28 mouse cellular contexts compared by ENCODE assay signal in genomic region chr16:35308016-35308415, GRCm38 (mm10). TPM values are rescaled to one million over a fixed set of nuclear protein-coding genes. Genes with fewer than 3 reads are reported as not detected.
DNase-seq lines count a peak whose midpoint lies in the region; ATAC-seq and TF ChIP-seq lines count a peak whose summit lies in the region.
"Had no signal": no experiment of that assay in that cellular context is flagged by ENCODE, and none has a peak within 500 bp of the region (broad histone marks: within the 10 kb centered on the region; RNA-seq: fewer than 3 reads in every experiment).

No protein-coding gene starts in this region.

- no peak for TF ChIP-seq CTCF in testis, adult 2 months (IDR thresholded peaks at IDR 0.05; ENCODE audit: control insufficient read depth, insufficient read depth, insufficient replicate concordance, low read depth, low read length)

- peaks cover 33% of the 10 kb centered on the region for H3K36me3 ChIP-seq in heart, embryonic 10.5 days
- H3K36me3 ChIP-seq in heart, embryonic 15.5 days: peaks cover 21% of the 10 kb centered on the region
- no peaks in the 10 kb centered on the region for H3K36me3 ChIP-seq in testis, adult 2 months (ENCODE audit: control insufficient read depth, insufficient read depth, low read length)

- no peak overlapping the region for H3K9ac ChIP-seq in heart, embryonic 15.5 days
- H3K9ac ChIP-seq: embryonic facial prominence, embryonic 12.5 days; embryonic facial prominence, embryonic 15.5 days; forebrain, postnatal 0 days; hindbrain, embryonic 14.5 days had no signal

- DNase-seq in heart, embryonic 10.5 days (ENCODE audit: low spot score): peak; percentile 66
- no peak for DNase-seq in heart, postnatal 14 days
- DNase-seq in heart, postnatal 4 days: no peak
- no peak for DNase-seq in testis, postnatal 14 days (ENCODE audit: low spot score)
- DNase-seq in thymus, postnatal 36 days: no peak
- DNase-seq: adrenal gland, postnatal 10 days; adrenal gland, postnatal 36 days; B cell, adult 2 months; cerebellum, adult 18-20 months; cerebellum, adult 9-10 months; cerebellum, postnatal 14 days; forebrain, postnatal 0 days; gastrocnemius, adult 2 months; gastrocnemius, postnatal 14 days; heart, adult 2 months; kidney, adult 18-20 months had no signal

- no peak overlapping the region for H3K4me2 ChIP-seq in heart, embryonic 15.5 days
- H3K4me2 ChIP-seq: embryonic facial prominence, embryonic 12.5 days; embryonic facial prominence, embryonic 15.5 days; hindbrain, embryonic 14.5 days had no signal

- intact Hi-C loops in heart, postnatal 14 days (cut with DNase I): no loop called here

- no peak for TF ChIP-seq POLR2A in testis, adult 2 months (IDR thresholded peaks at IDR 0.05; ENCODE audit: control insufficient read depth, low read depth, low read length)

- H3K9me3 ChIP-seq in heart, embryonic 10.5 days: no peaks in the 10 kb centered on the region
- H3K9me3 ChIP-seq in heart, embryonic 15.5 days (replicated peaks): no peaks in the 10 kb centered on the region
- H3K9me3 ChIP-seq: embryonic facial prominence, embryonic 12.5 days; embryonic facial prominence, embryonic 15.5 days; G1E had no signal

- 79% methylated on average over 6 of the region's 6 CpGs for WGBS in heart, embryonic 10.5 days
- 79% methylated on average over 6 of the region's 6 CpGs for whole genome bisulfite sequencing in heart, embryonic 15.5 days

- H3K4me3 ChIP-seq in heart, embryonic 10.5 days: no peak overlapping the region
- H3K4me3 ChIP-seq in heart, embryonic 15.5 days: no peak overlapping the region
- peak overlapping the region; percentile 25 for H3K4me3 ChIP-seq in testis, adult 2 months (ENCODE audit: control insufficient read depth, low read depth, low read length)
- H3K4me3 ChIP-seq: embryonic facial prominence, embryonic 12.5 days; embryonic facial prominence, embryonic 15.5 days; gastrocnemius, adult 2 months; heart, adult 2 months had no signal

- no peak overlapping the region for H3K27ac ChIP-seq in heart, embryonic 10.5 days
- peak overlapping the region; percentile 68 for H3K27ac ChIP-seq in heart, embryonic 15.5 days
- no peak overlapping the region for H3K27ac ChIP-seq in testis, adult 2 months (ENCODE audit: control insufficient read depth, insufficient read depth, low read depth, low read length)
- H3K27ac ChIP-seq: embryonic facial prominence, embryonic 12.5 days; embryonic facial prominence, embryonic 15.5 days; gastrocnemius, adult 2 months; heart, adult 2 months; hindbrain, embryonic 14.5 days; hindbrain, postnatal 0 days had no signal

- no peaks in the 10 kb centered on the region for H3K27me3 ChIP-seq in heart, embryonic 10.5 days (ENCODE audit: insufficient read depth, poor library complexity, severe bottlenecking)
- no peaks in the 10 kb centered on the region for H3K27me3 ChIP-seq in heart, embryonic 15.5 days
- H3K27me3 ChIP-seq in testis, adult 2 months (ENCODE audit: control insufficient read depth, insufficient read depth, low read length): no peaks in the 10 kb centered on the region
- H3K27me3 ChIP-seq: CH12.LX; embryonic facial prominence, embryonic 12.5 days; embryonic facial prominence, embryonic 15.5 days; Patski had no signal

- H3K4me1 ChIP-seq in heart, embryonic 10.5 days: peaks cover 37% of the 10 kb centered on the region
- H3K4me1 ChIP-seq in heart, embryonic 15.5 days (replicated peaks): peaks cover 23% of the 10 kb centered on the region
- H3K4me1 ChIP-seq in testis, adult 2 months (ENCODE audit: control insufficient read depth, insufficient read depth, low read length): no peaks in the 10 kb centered on the region
- H3K4me1 ChIP-seq: embryonic facial prominence, embryonic 12.5 days; embryonic facial prominence, embryonic 15.5 days had no signal

- ATAC-seq in heart, embryonic 15.5 days (replicated peaks; ENCODE audit: insufficient number of reproducible peaks, insufficient read depth, low FRiP score, low read depth): no peak
- ATAC-seq: forebrain, embryonic 14.5 days; forebrain, postnatal 0 days; hindbrain, postnatal 0 days; inflammation-experienced regulatory T-cells, adult 6 months; intestine, embryonic 16.5 days; Patski had no signal

RNA-seq across cellular contexts. Expression of gene Sec22a, which starts 55.7 kb away (rescaled TPM):
- 31.2 and 32.8 TPM in 2 replicates for polyA plus RNA-seq in heart, embryonic 10.5 days (2016; fragmentation: Nextera tagmentation; extraction: Ambion mirVana)
- 10 to 100 TPM; 11.9 to 13.7 TPM for total RNA-seq in heart, postnatal 14 days (2021)
- polyA plus RNA-seq in heart, embryonic 15.5 days (2015; fragmentation: Nextera tagmentation; extraction: Ambion mirVana): 33.5 and 35.1 TPM in 2 replicates
- 10 to 100 TPM; 16.7 to 18.3 TPM for total RNA-seq in heart, postnatal 4 days (2021)
- polyA plus RNA-seq in testis, adult 2 months (2012; rRNA removed): 23.0 and 29.9 TPM in 2 replicates
